Mouse (Mus musculus) liver, embryonic 11.5 days (tissue): ENCODE measurements around the gene Pld5. TPM values are rescaled to one million over a fixed set of nuclear protein-coding genes. Genes with fewer than 3 reads are reported as not detected.

ENCODE experiments used
- ATAC-seq: fragments of 200-750 bp; cut with Nextera tagmentation; replicated peaks from 2 replicates; pipeline ENCODE4 v1.8.0; 2017; ENCODE audit warnings: moderate number of reproducible peaks, mild to moderate bottlenecking, moderate TSS enrichment, moderate library complexity; ENCODE audit not compliant: low FRiP score
- DNase-seq: peaks from one replicate; pipeline ENCODE4 v3.0.0-alpha.2; 2017; ENCODE audit warnings: low spot score
- H3K27ac ChIP-seq: fragments of 300-500 bp; sonication (generic); 2 replicates; pipeline ENCODE4 v1.5.1; 2014; ENCODE audit warnings: mild to moderate bottlenecking, low read depth, low read length, control low read depth
- H3K27me3 ChIP-seq: fragments of 300-500 bp; sonication (generic); replicated peaks from 2 replicates; pipeline ENCODE4 v1.6.1; 2014; ENCODE audit warnings: low read length, mixed read lengths; ENCODE audit not compliant: control insufficient read depth, insufficient read depth
- H3K36me3 ChIP-seq: fragments of 300-500 bp; sonication (generic); 2 replicates; pipeline ENCODE4 v1.6.1; 2014; ENCODE audit warnings: mild to moderate bottlenecking, low read length, moderate library complexity, mixed read lengths; ENCODE audit not compliant: control insufficient read depth, insufficient read depth
- H3K4me1 ChIP-seq: fragments of 300-500 bp; sonication (generic); replicated peaks from 2 replicates; pipeline ENCODE4 v1.6.1; 2014; ENCODE audit warnings: low read length, mixed read lengths; ENCODE audit not compliant: control insufficient read depth, insufficient read depth
- H3K4me2 ChIP-seq: fragments of 300-500 bp; sonication (generic); 2 replicates; pipeline ENCODE4 v1.6.1; 2014; ENCODE audit warnings: mild to moderate bottlenecking, control low read depth, moderate library complexity
- H3K4me3 ChIP-seq: fragments of 300-500 bp; sonication (generic); 2 replicates; pipeline ENCODE4 v1.5.1; 2014; ENCODE audit warnings: low read depth, low read length, control low read depth
- H3K9ac ChIP-seq: fragments of 300-500 bp; sonication (generic); 2 replicates; pipeline ENCODE4 v1.6.1; 2014; ENCODE audit warnings: low read depth, low read length, control low read depth
- H3K9me3 ChIP-seq: fragments of 300-500 bp; sonication (generic); 2 replicates; pipeline ENCODE4 v1.6.1; 2016; ENCODE audit warnings: low read length, inconsistent platforms, mixed read lengths; ENCODE audit not compliant: control insufficient read depth
- WGBS: fragments of 180-500 bp; shearing (Covaris S2); extraction: QIAGEN DNeasy Blood & Tissue Kit; methylation state at CpG from one replicate; pipeline ENCODE4 v1.1.7; 2014; 5-methylcytosine and 5-hydroxymethylcytosine counted together
- polyA plus RNA-seq: library from polyadenylated mRNA; unstranded; fragments of >200 nt; fragmentation: Nextera tagmentation; extraction: Ambion mirVana; gene quantifications from 2 replicates; pipeline ENCODE4 v1.2.1, GENCODE M21; 2014

Pld5 gene
- polyA plus RNA-seq, 1 experiment from 2014 or later, result 0.37 TPM

- ATAC-seq (no peak), DNase-seq (no peak)
- Histone ChIP-seq H3K9ac (no peak overlapping the region), H3K4me1 (no peaks in the 10 kb centered on the region), H3K27ac (no peak overlapping the region), H3K9me3 (no peaks in the 10 kb centered on the region), H3K27me3 (no peaks in the 10 kb centered on the region), H3K4me2 (no peak overlapping the region), H3K36me3 (no peaks in the 10 kb centered on the region), H3K4me3 (no peak overlapping the region)
- WGBS, result 59% methylated on average over 1 of the region's 1 CpGs
Measured at GRCm38 (mm10) chr1:176024501-176024900, 250.6 kb downstream of the Pld5 start.

GRCm38 (mm10) chr1:176018523-176018922, 256.6 kb downstream of the Pld5 start:
- DNase-seq, result no peak
- Histone ChIP-seq H3K27me3 (no peaks in the 10 kb centered on the region), H3K9me3 (no peaks in the 10 kb centered on the region), H3K4me3 (no peak overlapping the region), H3K4me2 (no peak overlapping the region), H3K27ac (no peak overlapping the region), H3K9ac (no peak overlapping the region), H3K4me1 (no peaks in the 10 kb centered on the region), H3K36me3 (no peaks in the 10 kb centered on the region)
- no peak for ATAC-seq
- 88% methylated on average over 3 of the region's 3 CpGs for whole genome bisulfite sequencing

- Histone ChIP-seq H3K27ac (no peak overlapping the region), H3K9me3 (no peaks in the 10 kb centered on the region), H3K9ac (no peak overlapping the region), H3K4me2 (no peak overlapping the region), H3K4me1 (no peaks in the 10 kb centered on the region), H3K4me3 (no peak overlapping the region), H3K27me3 (no peaks in the 10 kb centered on the region), H3K36me3 (no peaks in the 10 kb centered on the region)
- 74% methylated on average over 3 of the region's 3 CpGs for WGBS
- ATAC-seq (no peak), DNase-seq (no peak)
Measured at GRCm38 (mm10) chr1:176016076-176016475, 259.0 kb downstream of the Pld5 start.

- 55% methylated on average over 3 of the region's 3 CpGs for WGBS
- ATAC-seq, result no peak
Measured at GRCm38 (mm10) chr1:176013497-176014268, 261.4 kb downstream of the Pld5 start.

GRCm38 (mm10) chr1:176011535-176011934, 263.6 kb downstream of the Pld5 start:
- no peaks in the 10 kb centered on the region for H3K36me3 ChIP-seq
- no peak overlapping the region for H3K27ac ChIP-seq
- no peak overlapping the region for H3K4me3 ChIP-seq
- no peak overlapping the region for H3K9ac ChIP-seq
- H3K4me2 ChIP-seq, result no peak overlapping the region
- DNase-seq, result no peak
- no peak for ATAC-seq
- no peaks in the 10 kb centered on the region for H3K27me3 ChIP-seq
- no peaks in the 10 kb centered on the region for H3K4me1 ChIP-seq
- H3K9me3 ChIP-seq, result no peaks in the 10 kb centered on the region

More at GRCm38 (mm10) chr1:176013497-176014268, 261.4 kb downstream of the Pld5 start:
- no peak overlapping the region for H3K27ac ChIP-seq
- DNase-seq, result no peak
- no peaks in the 10 kb centered on the region for H3K4me1 ChIP-seq
- no peak overlapping the region for H3K4me2 ChIP-seq
- no peak overlapping the region for H3K9ac ChIP-seq
- no peaks in the 10 kb centered on the region for H3K9me3 ChIP-seq
- H3K36me3 ChIP-seq, result no peaks in the 10 kb centered on the region
- no peak overlapping the region for H3K4me3 ChIP-seq
- H3K27me3 ChIP-seq, result no peaks in the 10 kb centered on the region

GRCm38 (mm10) chr1:176011072-176011471, 264.0 kb downstream of the Pld5 start:
- H3K36me3 ChIP-seq, result no peaks in the 10 kb centered on the region
- no peaks in the 10 kb centered on the region for H3K27me3 ChIP-seq
- no peak for ATAC-seq
- H3K4me3 ChIP-seq, result no peak overlapping the region
- H3K9me3 ChIP-seq, result no peaks in the 10 kb centered on the region
- H3K4me2 ChIP-seq, result no peak overlapping the region
- H3K9ac ChIP-seq, result no peak overlapping the region
- H3K4me1 ChIP-seq, result no peaks in the 10 kb centered on the region
- no peak overlapping the region for H3K27ac ChIP-seq
- no peak for DNase-seq

GRCm38 (mm10) chr1:176008411-176008810, 266.7 kb downstream of the Pld5 start:
- ATAC-seq, result no peak
- Histone ChIP-seq H3K9ac (no peak overlapping the region), H3K4me2 (no peak overlapping the region), H3K36me3 (no peaks in the 10 kb centered on the region), H3K27me3 (no peaks in the 10 kb centered on the region), H3K4me1 (no peaks in the 10 kb centered on the region), H3K9me3 (no peaks in the 10 kb centered on the region), H3K27ac (no peak overlapping the region), H3K4me3 (no peak overlapping the region)
- 77% methylated on average over 2 of the region's 2 CpGs for WGBS
- DNase-seq, result no peak

- Histone ChIP-seq H3K4me1 (no peaks in the 10 kb centered on the region), H3K27me3 (no peaks in the 10 kb centered on the region), H3K9me3 (no peaks in the 10 kb centered on the region), H3K4me3 (no peak overlapping the region), H3K27ac (no peak overlapping the region), H3K36me3 (no peaks in the 10 kb centered on the region), H3K4me2 (no peak overlapping the region), H3K9ac (no peak overlapping the region)
- ATAC-seq, result no peak
- 56% methylated on average over 5 of the region's 5 CpGs for WGBS
- DNase-seq, result no peak
Measured at GRCm38 (mm10) chr1:176000599-176000998, 274.5 kb downstream of the Pld5 start.

GRCm38 (mm10) chr1:175997076-175997651, 277.9 kb downstream of the Pld5 start:
- Histone ChIP-seq H3K27ac (no peak overlapping the region), H3K36me3 (no peaks in the 10 kb centered on the region), H3K4me2 (no peak overlapping the region), H3K4me1 (no peaks in the 10 kb centered on the region), H3K27me3 (no peaks in the 10 kb centered on the region), H3K9ac (no peak overlapping the region), H3K4me3 (no peak overlapping the region), H3K9me3 (no peaks in the 10 kb centered on the region)
- DNase-seq (no peak), ATAC-seq (no peak)
- WGBS, result 70% methylated on average over 7 of the region's 7 CpGs
